Mouse (Mus musculus): ENCODE measurements around the gene Atg4d. TPM values are rescaled to one million over a fixed set of nuclear protein-coding genes. Genes with fewer than 3 reads are reported as not detected.
"Not testable (repeated sequence)": the region's sequence is repeated elsewhere in the genome, so short reads cannot be mapped to it uniquely, and the experiment has no call there.

Atg4d gene
- polyA plus RNA-seq, 1 experiment from 2014 or later = 95.3 TPM

GRCm38 (mm10) chr9:21320280-21320618 is 55.2 kb downstream of the Atg4d start:
- no peak for ATAC-seq (ENCODE audit: low read depth)
- H3K4me3 ChIP-seq (ENCODE audit: low read depth, low read length) = peak overlapping the region; percentile 65
- H3K27ac ChIP-seq (ENCODE audit: low read length) = no peak overlapping the region
- peaks cover 33% of the 10 kb centered on the region for H3K4me1 ChIP-seq (ENCODE audit: control insufficient read depth, low read depth, low read length)
- H3K36me3 ChIP-seq (ENCODE audit: control insufficient read depth, insufficient read depth) = no peaks in the 10 kb centered on the region
- 22% methylated on average over 4 of the region's 4 CpGs for WGBS (ENCODE audit: insufficient replicate concordance)
- peak overlapping the region; percentile 96 for H3K4me2 ChIP-seq (ENCODE audit: low read depth, low read length)
- no peaks in the 10 kb centered on the region for H3K27me3 ChIP-seq (ENCODE audit: control insufficient read depth, insufficient read depth, low read depth, low read length)
- peak overlapping the region; percentile 58 for H3K9ac ChIP-seq (ENCODE audit: low read depth, low read length)
- H3K9me3 ChIP-seq (replicated peaks; ENCODE audit: control insufficient read depth, low read length) = no peaks in the 10 kb centered on the region

GRCm38 (mm10) chr9:21320619-21321512 is 55.8 kb downstream of the Atg4d start, which contains the start of gene Slc44a2:
Slc44a2 (plus strand) TSS chr9:21320698.
- under 1% methylated on average over 52 of the region's 52 CpGs for WGBS (ENCODE audit: insufficient replicate concordance)
- Histone ChIP-seq H3K27me3 (ENCODE audit: control insufficient read depth, insufficient read depth, low read depth, low read length) (no peaks in the 10 kb centered on the region), H3K36me3 (ENCODE audit: control insufficient read depth, insufficient read depth) (no peaks in the 10 kb centered on the region), H3K4me3 (ENCODE audit: low read depth, low read length) (peak within 1 kb of the TSS; percentile 65), H3K4me2 (ENCODE audit: low read depth, low read length) (peak within 1 kb of the TSS; percentile 96), H3K9ac (ENCODE audit: low read depth, low read length) (peak within 1 kb of the TSS; percentile 58), H3K27ac (ENCODE audit: low read length) (peak within 1 kb of the TSS; percentile 54), H3K9me3 (replicated peaks; ENCODE audit: control insufficient read depth, low read length) (no peaks in the 10 kb centered on the region), H3K4me1 (ENCODE audit: control insufficient read depth, low read depth, low read length) (peaks cover 27% of the 10 kb centered on the region)
- ATAC-seq (ENCODE audit: low read depth) = peak; percentile 91

- 2% methylated on average over 6 of the region's 6 CpGs for WGBS (ENCODE audit: insufficient replicate concordance)
- Histone ChIP-seq H3K4me3 (ENCODE audit: low read depth, low read length) (peak overlapping the region; percentile 65), H3K27ac (ENCODE audit: low read length) (peak overlapping the region; percentile 54), H3K4me2 (ENCODE audit: low read depth, low read length) (peak overlapping the region; percentile 96), H3K36me3 (ENCODE audit: control insufficient read depth, insufficient read depth) (no peaks in the 10 kb centered on the region), H3K9me3 (replicated peaks; ENCODE audit: control insufficient read depth, low read length) (no peaks in the 10 kb centered on the region), H3K27me3 (ENCODE audit: control insufficient read depth, insufficient read depth, low read depth, low read length) (no peaks in the 10 kb centered on the region), H3K9ac (ENCODE audit: low read depth, low read length) (peak overlapping the region; percentile 58), H3K4me1 (ENCODE audit: control insufficient read depth, low read depth, low read length) (peaks cover 27% of the 10 kb centered on the region)
- peak; percentile 19 for ATAC-seq (ENCODE audit: low read depth)
These were observed 56.4 kb downstream of the Atg4d start for GRCm38 (mm10) chr9:21321513-21321835.

GRCm38 (mm10) chr9:21322211-21322916 is 57.3 kb downstream of the Atg4d start:
- peak overlapping the region; percentile 65 for H3K4me3 ChIP-seq (ENCODE audit: low read depth, low read length)
- peak overlapping the region; percentile 96; the same call in 1 of the 2 replicates for H3K4me2 ChIP-seq (ENCODE audit: low read depth, low read length)
- no peak for ATAC-seq (ENCODE audit: low read depth)
- no peaks in the 10 kb centered on the region for H3K27me3 ChIP-seq (ENCODE audit: control insufficient read depth, insufficient read depth, low read depth, low read length)
- H3K9ac ChIP-seq (ENCODE audit: low read depth, low read length) = no peak overlapping the region; the same call in 1 of the 2 replicates
- peaks cover 30% of the 10 kb centered on the region for H3K4me1 ChIP-seq (ENCODE audit: control insufficient read depth, low read depth, low read length)
- H3K9me3 ChIP-seq (replicated peaks; ENCODE audit: control insufficient read depth, low read length) = no peaks in the 10 kb centered on the region
- H3K36me3 ChIP-seq (ENCODE audit: control insufficient read depth, insufficient read depth) = no peaks in the 10 kb centered on the region
- no peak overlapping the region; the same call in 1 of the 2 replicates for H3K27ac ChIP-seq (ENCODE audit: low read length)
- whole genome bisulfite sequencing (ENCODE audit: insufficient replicate concordance) = 69% methylated on average over 19 of the region's 19 CpGs

- H3K9me3 ChIP-seq (replicated peaks; ENCODE audit: control insufficient read depth, low read length); H3K36me3 ChIP-seq (ENCODE audit: control insufficient read depth, insufficient read depth); H3K9ac ChIP-seq (ENCODE audit: low read depth, low read length); H3K4me2 ChIP-seq (ENCODE audit: low read depth, low read length); H3K27me3 ChIP-seq (ENCODE audit: control insufficient read depth, insufficient read depth, low read depth, low read length); H3K4me3 ChIP-seq (ENCODE audit: low read depth, low read length); H3K27ac ChIP-seq (ENCODE audit: low read length); ATAC-seq (ENCODE audit: low read depth): not testable (repeated sequence)
- 70% methylated on average over 7 of the region's 8 CpGs for WGBS (ENCODE audit: insufficient replicate concordance)
- peaks cover 30% of the 10 kb centered on the region for H3K4me1 ChIP-seq (ENCODE audit: control insufficient read depth, low read depth, low read length)
These were observed 57.8 kb downstream of the Atg4d start for GRCm38 (mm10) chr9:21322917-21323297.

GRCm38 (mm10) chr9:21324269-21324668 is 59.2 kb downstream of the Atg4d start:
- 50% methylated on average over 11 of the region's 11 CpGs for WGBS (ENCODE audit: insufficient replicate concordance)
- Histone ChIP-seq H3K27ac (ENCODE audit: low read length) (no peak overlapping the region), H3K36me3 (ENCODE audit: control insufficient read depth, insufficient read depth) (no peaks in the 10 kb centered on the region), H3K4me1 (ENCODE audit: control insufficient read depth, low read depth, low read length) (peaks cover 27% of the 10 kb centered on the region), H3K9me3 (replicated peaks; ENCODE audit: control insufficient read depth, low read length) (no peaks in the 10 kb centered on the region), H3K4me3 (ENCODE audit: low read depth, low read length) (no peak overlapping the region), H3K27me3 (ENCODE audit: control insufficient read depth, insufficient read depth, low read depth, low read length) (no peaks in the 10 kb centered on the region), H3K9ac (ENCODE audit: low read depth, low read length) (no peak overlapping the region), H3K4me2 (ENCODE audit: low read depth, low read length) (no peak overlapping the region)
- ATAC-seq (ENCODE audit: low read depth) = no peak

Other genes starting within 250 kb of the Atg4d start
- 10.6 and 11.9 TPM in 2 replicates for gene Icam1, start 249.3 kb upstream of the Atg4d start, polyA plus RNA-seq (2015; fragmentation: Nextera tagmentation; extraction: Ambion mirVana)
- gene Icam4, start 235.9 kb upstream of the Atg4d start, polyA plus RNA-seq (2015; fragmentation: Nextera tagmentation; extraction: Ambion mirVana) = 172 and 184 TPM in 2 replicates
- gene Icam5, start 233.2 kb upstream of the Atg4d start, polyA plus RNA-seq (2015; fragmentation: Nextera tagmentation; extraction: Ambion mirVana) = 0.26 and 0.30 TPM in 2 replicates
- 0.43 TPM in 1 of 2 replicates, not detected in the other for gene Zglp1, start 198.2 kb upstream of the Atg4d start, polyA plus RNA-seq (2015; fragmentation: Nextera tagmentation; extraction: Ambion mirVana)
- gene Gm49373, start 192.2 kb upstream of the Atg4d start, polyA plus RNA-seq (2015; fragmentation: Nextera tagmentation; extraction: Ambion mirVana) = 0.18 and 0.20 TPM in 2 replicates
- gene Fdx1l, start 191.7 kb upstream of the Atg4d start, polyA plus RNA-seq (2015; fragmentation: Nextera tagmentation; extraction: Ambion mirVana) = 26.5 and 26.6 TPM in 2 replicates
- 0.85 and 1.6 TPM in 2 replicates for gene Gm38431, start 173.3 kb upstream of the Atg4d start, polyA plus RNA-seq (2015; fragmentation: Nextera tagmentation; extraction: Ambion mirVana)
- 17.6 and 19.8 TPM in 2 replicates for gene Raver1, start 173.3 kb upstream of the Atg4d start, polyA plus RNA-seq (2015; fragmentation: Nextera tagmentation; extraction: Ambion mirVana)
- gene Tyk2, start 134.1 kb upstream of the Atg4d start, polyA plus RNA-seq (2015; fragmentation: Nextera tagmentation; extraction: Ambion mirVana) = 8.0 and 8.9 TPM in 2 replicates
- gene Cdc37, start 115.3 kb upstream of the Atg4d start, polyA plus RNA-seq (2015; fragmentation: Nextera tagmentation; extraction: Ambion mirVana) = 104 and 106 TPM in 2 replicates
- gene Pde4a, start 99.6 kb upstream of the Atg4d start, polyA plus RNA-seq (2015; fragmentation: Nextera tagmentation; extraction: Ambion mirVana) = 1.6 and 1.9 TPM in 2 replicates
- 26.2 and 27.7 TPM in 2 replicates for gene Keap1, start 25.9 kb upstream of the Atg4d start, polyA plus RNA-seq (2015; fragmentation: Nextera tagmentation; extraction: Ambion mirVana)
- gene S1pr5, start 16.9 kb upstream of the Atg4d start, polyA plus RNA-seq (2015; fragmentation: Nextera tagmentation; extraction: Ambion mirVana) = 0.13 and 0.14 TPM in 2 replicates
- 5.5 and 8.1 TPM in 2 replicates for gene Kri1, start 22.7 kb downstream of the Atg4d start, polyA plus RNA-seq (2015; fragmentation: Nextera tagmentation; extraction: Ambion mirVana)
- gene Cdkn2d, start 26.1 kb downstream of the Atg4d start, polyA plus RNA-seq (2015; fragmentation: Nextera tagmentation; extraction: Ambion mirVana) = 120 and 128 TPM in 2 replicates
- gene Ap1m2, start 47.0 kb downstream of the Atg4d start, polyA plus RNA-seq (2015; fragmentation: Nextera tagmentation; extraction: Ambion mirVana) = 0.08 and 1.1 TPM in 2 replicates
- gene Slc44a2, start 55.4 kb downstream of the Atg4d start, polyA plus RNA-seq (2015; fragmentation: Nextera tagmentation; extraction: Ambion mirVana) = 16.9 TPM in 2 replicates
- gene Ilf3, start 102.6 kb downstream of the Atg4d start, polyA plus RNA-seq (2015; fragmentation: Nextera tagmentation; extraction: Ambion mirVana) = 34.9 and 37.2 TPM in 2 replicates
- gene Qtrt1, start 146.5 kb downstream of the Atg4d start, polyA plus RNA-seq (2015; fragmentation: Nextera tagmentation; extraction: Ambion mirVana) = 14.6 and 15.8 TPM in 2 replicates
- 50.0 and 50.4 TPM in 2 replicates for gene Dnm2, start 159.6 kb downstream of the Atg4d start, polyA plus RNA-seq (2015; fragmentation: Nextera tagmentation; extraction: Ambion mirVana)
- 27.3 and 29.8 TPM in 2 replicates for gene Tmed1, start 245.0 kb downstream of the Atg4d start, polyA plus RNA-seq (2015; fragmentation: Nextera tagmentation; extraction: Ambion mirVana)